Mouse (Mus musculus) E14TG2a.4 (cell line): Measurements from ENCODE around the gene Ppp1r18.

ENCODE experiments used
- CTCF ChIP-seq: conservative IDR thresholded peaks from 2 replicates; pipeline ENCODE4 v1.5.1; 2014; ENCODE audit warnings: low read length
- POU5F1 ChIP-seq: IDR thresholded peaks from 2 replicates; pipeline ENCODE4 v1.6.1; 2014; ENCODE audit warnings: low read length, borderline replicate concordance

DNA sequence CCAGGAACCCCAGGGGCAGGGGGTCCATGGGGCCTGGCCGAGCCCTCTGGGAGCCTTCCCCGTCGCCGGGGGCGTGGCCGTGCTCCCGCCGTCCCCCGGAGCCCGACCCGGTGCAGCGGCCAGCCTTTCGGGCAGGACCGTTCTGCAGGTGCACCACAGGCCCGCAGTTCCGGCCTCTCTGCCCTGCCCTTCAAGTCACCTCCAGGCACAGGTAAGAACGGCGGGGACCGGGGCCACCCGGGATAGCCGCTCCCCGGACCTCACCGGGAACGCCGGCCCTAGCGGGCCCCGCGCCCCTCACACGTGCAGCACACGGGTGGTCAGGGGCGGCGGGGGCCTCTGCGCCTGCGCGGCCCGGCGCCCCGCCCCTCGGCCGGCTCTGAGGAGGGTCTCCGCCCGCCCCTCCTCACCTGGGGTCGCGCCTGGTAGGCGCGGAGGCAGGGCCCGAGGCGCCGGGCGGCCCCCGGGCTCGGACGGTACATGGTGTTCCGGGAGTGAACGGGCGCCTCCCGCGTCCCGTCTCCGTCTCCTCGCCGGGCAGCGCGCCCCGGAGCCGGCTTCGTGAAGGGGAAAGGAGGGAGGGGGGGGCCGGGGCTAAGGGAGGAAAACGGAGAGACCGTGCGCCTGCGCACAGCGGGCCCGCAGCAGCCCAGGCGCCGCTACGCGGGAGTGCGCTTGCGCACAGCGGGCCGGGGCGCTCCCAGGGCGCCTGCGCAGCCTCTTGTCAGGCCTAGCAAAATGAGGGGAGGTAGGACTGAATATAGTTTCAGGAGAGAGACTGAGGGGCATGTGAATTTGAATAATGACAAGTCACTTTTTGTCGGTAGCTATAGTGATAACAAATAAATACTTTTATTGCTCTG, 31.6 kb downstream of the Ppp1r18 start, which contains the start of gene 2310061I04Rik:
- TF ChIP-seq CTCF = no peak
- TF ChIP-seq POU5F1 = no peak
